Mouse (Mus musculus) lung, postnatal 0 days (tissue): ENCODE measurements around the gene Krt15.

Source experiments
- CTCF ChIP-seq: IDR thresholded peaks from 2 replicates; pipeline ENCODE4 v1.5.1; 2016; ENCODE audit warnings: antibody characterized with exemption, mild to moderate bottlenecking
- EP300 ChIP-seq: IDR thresholded peaks from 2 replicates; pipeline ENCODE4 v1.6.1; 2016; ENCODE audit warnings: antibody characterized with exemption, mild to moderate bottlenecking, control low read depth

- TF ChIP-seq CTCF (no peak), EP300 (no peak)
Observed at GRCm38 (mm10) chr11:100124901-100125300, 10.8 kb downstream of the Krt15 start.
